In the genomic region with DNA sequence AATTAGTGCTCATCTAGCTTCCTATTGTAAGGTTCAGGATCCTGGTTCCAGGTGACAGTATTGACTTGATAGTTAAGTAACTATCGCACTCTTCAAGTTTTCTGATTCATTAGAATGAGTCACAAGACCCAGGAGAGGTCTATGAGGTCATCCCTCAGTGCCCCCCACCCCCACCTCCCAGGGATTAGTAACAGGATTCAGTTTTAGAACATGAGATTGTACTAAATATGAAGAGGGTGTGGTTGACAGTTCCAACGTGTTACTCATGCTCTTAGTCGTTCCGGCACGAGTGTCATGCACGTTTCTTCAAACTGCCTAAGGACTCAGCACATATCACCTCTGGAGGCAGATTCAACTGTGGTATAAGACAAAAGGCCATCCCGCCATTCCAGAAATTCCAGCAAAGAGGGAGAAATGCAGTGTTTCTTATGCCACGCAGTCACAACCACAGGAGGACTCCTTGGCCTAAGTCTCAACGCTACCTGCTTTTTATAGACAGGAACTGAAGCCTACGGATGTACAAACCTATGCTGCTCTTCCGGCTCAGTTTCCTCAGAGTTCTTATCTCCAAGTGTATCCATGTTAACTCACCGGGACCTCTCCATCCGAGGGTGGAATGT, we compare ENCODE assay signal across 8 mouse cellular contexts.
"Had no signal": no experiment of that assay in that cellular context is flagged by ENCODE, and none has a peak within 500 bp of the region (broad histone marks: within the 10 kb centered on the region; RNA-seq: fewer than 3 reads in every experiment).

No protein-coding gene starts in this region.

- DNase-seq: kidney, postnatal 14 days; left cerebral cortex, postnatal 4 days; lung, adult 2 months; lung, postnatal 10 days; right cerebral cortex, adult 18-20 months; spleen, adult 18-20 months; thymus, adult 18-20 months; thymus, postnatal 25 days had no signal
